Mouse (Mus musculus) kidney, embryonic 16.5 days (tissue): ENCODE measurements around the gene Bcdin3d. TPM values are rescaled to one million over a fixed set of nuclear protein-coding genes. Genes with fewer than 3 reads are reported as not detected.

ENCODE experiments used
- ATAC-seq: fragments of 200-750 bp; cut with Nextera tagmentation; 2 replicates; pipeline ENCODE4 v1.8.0; 2017; ENCODE audit warnings: moderate TSS enrichment; ENCODE audit not compliant: low FRiP score, low TSS enrichment
- H3K27ac ChIP-seq: fragments of 300-500 bp; sonication (generic); 2 replicates; pipeline ENCODE4 v1.5.1; 2014; ENCODE audit warnings: low read length
- H3K27me3 ChIP-seq: fragments of 300-500 bp; sonication (generic); 2 replicates; pipeline ENCODE4 v1.6.1; 2014; ENCODE audit warnings: low read length, control low read depth, mixed read lengths; ENCODE audit not compliant: insufficient read depth
- H3K36me3 ChIP-seq: fragments of 300-500 bp; sonication (generic); 2 replicates; pipeline ENCODE4 v1.6.1; 2014; ENCODE audit warnings: low read length, control low read depth, mixed read lengths; ENCODE audit not compliant: insufficient read depth
- H3K4me1 ChIP-seq: fragments of 300-500 bp; sonication (generic); 2 replicates; pipeline ENCODE4 v1.6.1; 2014; ENCODE audit warnings: low read length, control low read depth, mixed read lengths; ENCODE audit not compliant: insufficient read depth
- H3K4me2 ChIP-seq: fragments of 300-500 bp; sonication (generic); replicated peaks from 2 replicates; pipeline ENCODE4 v1.6.1; 2014; ENCODE audit warnings: low read depth, low read length
- H3K4me3 ChIP-seq: fragments of 300-500 bp; sonication (generic); 2 replicates; pipeline ENCODE4 v1.5.1; 2014; ENCODE audit warnings: mild to moderate bottlenecking, low read length
- H3K9ac ChIP-seq: fragments of 300-500 bp; sonication (generic); replicated peaks from 2 replicates; pipeline ENCODE4 v1.6.1; 2014; ENCODE audit warnings: low read length
- H3K9me3 ChIP-seq: fragments of 300-500 bp; sonication (generic); 2 replicates; pipeline ENCODE4 v1.6.1; 2016; ENCODE audit warnings: low read length, control low read depth
- WGBS: fragments of 180-500 bp; shearing (Covaris S2); extraction: QIAGEN DNeasy Blood & Tissue Kit; methylation state at CpG from one replicate; pipeline ENCODE4 v1.1.7; 2014; 5-methylcytosine and 5-hydroxymethylcytosine counted together
- polyA plus RNA-seq: library from polyadenylated mRNA; unstranded; fragments of >200 nt; fragmentation: Nextera tagmentation; extraction: Ambion mirVana; gene quantifications from 2 replicates; pipeline ENCODE4 v1.2.1, GENCODE M21; 2015

Gene Bcdin3d
- polyA plus RNA-seq, 1 experiment from 2014 or later = 16.8 TPM

- no peak overlapping the region for H3K4me3 ChIP-seq
- no peaks in the 10 kb centered on the region for H3K27me3 ChIP-seq
- ATAC-seq = no peak
- peaks cover 40% of the 10 kb centered on the region for H3K4me1 ChIP-seq
- no peaks in the 10 kb centered on the region for H3K9me3 ChIP-seq
- 54% methylated on average over 7 of the region's 7 CpGs for WGBS
- H3K27ac ChIP-seq = peak overlapping the region; percentile 78
- H3K4me2 ChIP-seq = no peak overlapping the region
- peaks cover 32% of the 10 kb centered on the region for H3K36me3 ChIP-seq
- H3K9ac ChIP-seq = no peak overlapping the region
These were observed 43.0 kb downstream of the Bcdin3d start for GRCm38 (mm10) chr15:99431504-99431903.

DNA sequence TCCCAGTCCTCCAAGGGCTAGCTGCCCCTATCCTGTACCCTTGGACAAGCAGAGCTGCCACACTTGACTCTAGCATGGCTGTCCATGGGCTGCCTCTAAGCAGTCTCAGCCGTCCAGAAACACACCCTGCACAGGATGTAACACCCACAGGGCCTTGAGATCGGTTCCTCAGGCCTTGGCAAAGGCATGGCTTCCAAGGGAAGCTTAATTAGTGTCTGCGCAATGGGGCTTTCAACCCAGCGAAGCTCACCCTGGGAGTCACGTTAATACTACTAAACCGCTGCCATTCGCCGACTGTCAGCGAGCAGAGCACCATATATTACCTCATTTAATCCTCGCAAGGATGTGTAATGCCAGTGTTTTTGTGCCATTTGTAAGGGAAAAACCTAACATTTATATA lies 43.5 kb downstream of the Bcdin3d start:
- peaks cover 32% of the 10 kb centered on the region for H3K36me3 ChIP-seq
- H3K9me3 ChIP-seq = no peaks in the 10 kb centered on the region
- peaks cover 36% of the 10 kb centered on the region for H3K4me1 ChIP-seq
- WGBS = 88% methylated on average over 10 of the region's 10 CpGs
- H3K27ac ChIP-seq = no peak overlapping the region; the same call in 1 of the 2 replicates
- no peaks in the 10 kb centered on the region for H3K27me3 ChIP-seq
- no peak overlapping the region for H3K4me2 ChIP-seq
- no peak overlapping the region for H3K9ac ChIP-seq
- no peak for ATAC-seq
- no peak overlapping the region for H3K4me3 ChIP-seq

DNA sequence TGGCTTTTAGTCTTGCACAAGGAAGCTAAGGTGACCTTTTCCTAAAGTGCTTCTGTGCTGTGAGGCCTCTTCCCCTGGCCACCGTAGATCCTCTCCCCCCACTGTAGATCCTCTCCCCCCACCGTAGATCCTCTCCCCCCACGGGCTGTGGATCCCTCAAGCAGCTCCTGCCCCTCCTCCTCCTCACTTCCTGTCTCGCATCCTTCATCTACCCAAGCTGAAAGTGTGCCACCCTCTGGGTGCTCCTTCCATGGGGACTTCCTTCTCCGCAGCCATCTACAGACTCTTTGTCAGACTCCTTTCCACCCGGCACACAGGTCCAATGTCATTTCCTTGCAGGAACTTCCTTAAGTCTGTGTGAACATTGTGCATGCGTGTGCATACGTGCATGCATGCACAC lies 44.1 kb downstream of the Bcdin3d start:
- H3K27ac ChIP-seq = no peak overlapping the region
- no peaks in the 10 kb centered on the region for H3K27me3 ChIP-seq
- H3K9me3 ChIP-seq = no peaks in the 10 kb centered on the region
- WGBS = 69% methylated on average over 8 of the region's 8 CpGs
- ATAC-seq = no peak
- H3K36me3 ChIP-seq = peaks cover 34% of the 10 kb centered on the region
- peaks cover 32% of the 10 kb centered on the region for H3K4me1 ChIP-seq
- H3K4me3 ChIP-seq = no peak overlapping the region
- H3K9ac ChIP-seq = no peak overlapping the region
- no peak overlapping the region for H3K4me2 ChIP-seq

DNA sequence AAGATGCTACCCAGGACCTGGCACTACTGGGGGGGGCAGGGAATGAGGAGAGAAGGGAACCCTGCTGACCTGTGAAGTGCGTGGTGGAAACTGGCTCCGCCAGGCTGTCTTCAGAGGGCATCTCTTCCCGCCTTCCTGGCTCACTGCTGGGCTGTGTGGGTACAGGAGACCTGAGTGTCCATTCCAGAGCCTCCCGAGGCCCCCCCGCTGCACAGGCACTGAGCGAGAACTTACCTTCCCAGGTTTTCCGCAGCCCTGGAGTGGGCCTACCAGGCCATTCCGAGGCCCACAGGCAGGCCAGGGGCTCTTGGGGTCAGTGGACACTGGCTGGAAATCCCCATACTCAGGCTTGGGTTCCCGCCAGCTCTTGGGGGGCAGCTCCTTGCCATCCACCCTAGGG lies 50.6 kb downstream of the Bcdin3d start:
- Histone ChIP-seq H3K4me1 (peaks cover 29% of the 10 kb centered on the region), H3K27me3 (no peaks in the 10 kb centered on the region), H3K9me3 (no peaks in the 10 kb centered on the region), H3K36me3 (peaks cover 31% of the 10 kb centered on the region), H3K4me3 (no peak overlapping the region), H3K27ac (no peak overlapping the region), H3K9ac (no peak overlapping the region), H3K4me2 (no peak overlapping the region)
- ATAC-seq = no peak
- 85% methylated on average over 9 of the region's 9 CpGs for WGBS

DNA sequence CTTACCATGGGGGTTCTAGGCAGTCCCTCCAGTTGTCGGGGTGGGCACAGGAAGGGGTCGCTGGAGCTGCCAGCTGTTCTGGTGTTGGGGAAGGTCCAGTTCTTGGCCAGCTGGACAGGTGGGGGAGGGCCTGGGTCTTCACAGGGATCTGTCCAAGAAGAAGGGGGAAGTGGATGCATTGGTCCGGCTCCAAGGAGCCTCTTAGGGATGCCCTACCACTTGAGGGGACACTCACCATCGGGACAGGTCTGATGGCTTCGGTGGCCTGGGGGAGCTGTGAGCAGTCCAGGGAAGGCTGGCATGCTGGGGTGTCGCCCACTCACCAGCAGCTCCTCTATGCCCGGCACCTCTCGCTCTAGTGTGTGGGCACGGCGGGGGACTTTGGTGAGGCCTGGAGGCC lies 51.4 kb downstream of the Bcdin3d start:
- Histone ChIP-seq H3K4me3 (no peak overlapping the region), H3K27ac (no peak overlapping the region), H3K36me3 (peaks cover 26% of the 10 kb centered on the region), H3K4me2 (no peak overlapping the region), H3K27me3 (no peaks in the 10 kb centered on the region), H3K9ac (no peak overlapping the region), H3K9me3 (no peaks in the 10 kb centered on the region), H3K4me1 (peaks cover 29% of the 10 kb centered on the region)
- no peak for ATAC-seq
- WGBS = 86% methylated on average over 10 of the region's 10 CpGs

DNA sequence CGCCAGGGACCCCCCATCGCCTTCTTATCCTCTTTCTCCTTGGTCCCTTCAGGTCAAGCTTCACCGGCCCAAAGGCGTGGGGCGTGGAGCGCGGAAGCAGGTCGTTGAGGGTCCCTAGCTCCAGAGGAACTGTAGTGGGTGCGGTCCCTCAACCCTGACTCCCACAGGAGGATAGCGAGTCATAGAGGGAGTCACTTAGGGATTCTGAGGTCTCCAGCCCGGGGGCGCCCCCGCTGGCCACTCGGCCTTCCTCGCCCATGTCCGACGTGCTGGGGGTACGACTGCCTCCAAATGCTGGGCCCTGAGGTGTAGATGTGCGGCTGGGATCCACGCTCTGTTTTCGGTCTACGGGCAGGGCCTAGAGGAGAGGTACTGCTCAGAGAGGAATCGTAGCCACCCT lies 52.0 kb downstream of the Bcdin3d start:
- 78% methylated on average over 23 of the region's 23 CpGs for WGBS
- Histone ChIP-seq H3K27me3 (no peaks in the 10 kb centered on the region), H3K27ac (no peak overlapping the region), H3K4me2 (no peak overlapping the region), H3K9me3 (no peaks in the 10 kb centered on the region), H3K9ac (no peak overlapping the region), H3K4me3 (no peak overlapping the region), H3K36me3 (peaks cover 22% of the 10 kb centered on the region), H3K4me1 (peaks cover 29% of the 10 kb centered on the region)
- ATAC-seq = no peak

- Histone ChIP-seq H3K9me3 (no peaks in the 10 kb centered on the region), H3K4me2 (no peak overlapping the region), H3K27me3 (no peaks in the 10 kb centered on the region), H3K4me3 (no peak overlapping the region), H3K9ac (peak overlapping the region; percentile 29; the same call in 1 of the 2 replicates), H3K36me3 (peaks cover 19% of the 10 kb centered on the region), H3K4me1 (peaks cover 33% of the 10 kb centered on the region), H3K27ac (peak overlapping the region; percentile 91)
- no peak for ATAC-seq
- 63% methylated on average over 8 of the region's 8 CpGs for WGBS
These were observed 52.9 kb downstream of the Bcdin3d start for GRCm38 (mm10) chr15:99421676-99422075.

GRCm38 (mm10) chr15:99421152-99421551 lies 53.4 kb downstream of the Bcdin3d start:
- peaks cover 19% of the 10 kb centered on the region for H3K36me3 ChIP-seq
- H3K4me2 ChIP-seq = peak overlapping the region; percentile 47; the same call in 1 of the 2 replicates
- 0 out of 2 replicates have a peak overlapping the region, but pooled peaks have one; percentile 13 for H3K4me3 ChIP-seq
- peaks cover 37% of the 10 kb centered on the region for H3K4me1 ChIP-seq
- 59% methylated on average over 9 of the region's 9 CpGs for WGBS
- H3K9me3 ChIP-seq = no peaks in the 10 kb centered on the region
- peak; percentile 18 for ATAC-seq
- peak overlapping the region; percentile 50; the same call in 1 of the 2 replicates for H3K9ac ChIP-seq
- no peaks in the 10 kb centered on the region for H3K27me3 ChIP-seq
- peak overlapping the region; percentile 91 for H3K27ac ChIP-seq

DNA sequence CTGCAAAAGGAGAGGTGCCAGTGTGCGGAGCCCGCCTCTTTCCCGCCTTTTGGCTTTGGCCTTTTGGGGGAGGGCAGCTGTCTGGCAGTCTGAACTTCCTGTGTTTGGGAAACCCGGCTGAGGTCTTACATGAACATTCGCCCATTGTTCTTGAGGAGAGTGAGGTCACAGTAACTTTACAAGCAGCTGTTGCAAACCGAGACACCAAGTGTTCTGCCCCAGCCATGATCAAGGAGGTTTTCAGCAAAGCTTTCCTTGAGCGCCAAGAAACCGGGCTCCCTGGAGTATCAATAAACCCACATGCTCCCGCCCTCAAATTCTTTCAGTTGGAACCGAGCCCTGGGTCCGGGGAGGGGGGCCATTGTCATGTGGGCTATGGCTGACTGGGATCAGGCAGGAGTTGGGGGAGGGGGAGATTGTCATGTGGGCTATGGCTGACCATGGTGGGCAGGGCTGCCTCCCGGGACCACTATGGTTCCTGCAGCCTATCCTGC lies 54.0 kb downstream of the Bcdin3d start:
- H3K4me1 ChIP-seq = peaks cover 39% of the 10 kb centered on the region
- peak overlapping the region; percentile 47 for H3K4me2 ChIP-seq
- peak; percentile 78 for ATAC-seq
- peak overlapping the region; percentile 50 for H3K9ac ChIP-seq
- H3K27me3 ChIP-seq = no peaks in the 10 kb centered on the region
- H3K27ac ChIP-seq = peak overlapping the region; percentile 91
- 2% methylated on average over 12 of the region's 12 CpGs for WGBS
- peaks cover 19% of the 10 kb centered on the region for H3K36me3 ChIP-seq
- no peaks in the 10 kb centered on the region for H3K9me3 ChIP-seq
- peak overlapping the region; percentile 13 for H3K4me3 ChIP-seq

GRCm38 (mm10) chr15:99420101-99420500 lies 54.4 kb downstream of the Bcdin3d start:
- H3K27ac ChIP-seq = peak overlapping the region; percentile 91
- H3K27me3 ChIP-seq = no peaks in the 10 kb centered on the region
- H3K9me3 ChIP-seq = no peaks in the 10 kb centered on the region
- 5% methylated on average over 5 of the region's 5 CpGs for WGBS
- H3K4me2 ChIP-seq = peak overlapping the region; percentile 47
- H3K9ac ChIP-seq = peak overlapping the region; percentile 50
- no peak overlapping the region for H3K4me3 ChIP-seq
- H3K4me1 ChIP-seq = peaks cover 39% of the 10 kb centered on the region
- no peak for ATAC-seq
- H3K36me3 ChIP-seq = peaks cover 15% of the 10 kb centered on the region; the same call in 1 of the 2 replicates
